Comparison of ENCODE assay signal across 9 mouse cellular contexts in genomic region chr6:85131673-85132072, GRCm38 (mm10). TPM values are rescaled to one million over a fixed set of nuclear protein-coding genes. Genes with fewer than 3 reads are reported as not detected.
DNase-seq lines count a peak whose midpoint lies in the region; ATAC-seq and TF ChIP-seq lines count a peak whose summit lies in the region.
"Had no signal": no experiment of that assay in that cellular context is flagged by ENCODE, and none has a peak within 500 bp of the region (broad histone marks: within the 10 kb centered on the region; RNA-seq: fewer than 3 reads in every experiment).

No protein-coding gene starts in this region.

- peaks cover 24% of the 10 kb centered on the region for H3K36me3 ChIP-seq in heart, embryonic 12.5 days
- 0 out of 2 replicates have a peak, but pooled peaks cover 1% of the 10 kb centered on the region for H3K36me3 ChIP-seq in spleen, adult 2 months (ENCODE audit: control insufficient read depth, insufficient read depth, low read length)

- peaks cover 14% of the 10 kb centered on the region for H3K27me3 ChIP-seq in heart, embryonic 12.5 days (replicated peaks)
- no peaks in the 10 kb centered on the region for H3K27me3 ChIP-seq in spleen, adult 2 months (ENCODE audit: control insufficient read depth, insufficient read depth, low read length)

- no peak overlapping the region for H3K4me3 ChIP-seq in heart, embryonic 12.5 days
- H3K4me3 ChIP-seq in cortical plate, adult 2 months (ENCODE audit: insufficient read depth, low read length) = no peak overlapping the region
- H3K4me3 ChIP-seq in spleen, adult 2 months (ENCODE audit: extremely low read depth, insufficient read depth, insufficient read length) = no peak overlapping the region
- H3K4me3 ChIP-seq: midbrain, embryonic 12.5 days had no signal

- peak; percentile 92 for DNase-seq in heart, adult 11 months
- DNase-seq in adipocyte (ENCODE audit: low spot score) = peak; percentile 83
- peak; percentile 50 for DNase-seq in layer of hippocampus, adult 9-11 months
- DNase-seq in lung, postnatal 36 days = peak; percentile 85
- peak in 1 of 2 experiments; percentile 60 for DNase-seq in spleen, adult 2 months (ENCODE audit: low read depth in 1 of 2, low spot score in 2 of 2)

- H3K4me2 ChIP-seq in heart, embryonic 12.5 days = no peak overlapping the region
- H3K4me2 ChIP-seq: midbrain, embryonic 12.5 days had no signal

- TF ChIP-seq CTCF in cortical plate, adult 2 months (IDR thresholded peaks at IDR 0.05; ENCODE audit: extremely low read depth, insufficient read depth, low read length) = peak; percentile 85
- peak; percentile 65; the same call in 1 of the 2 replicates for TF ChIP-seq CTCF in spleen, adult 2 months (IDR thresholded peaks at IDR 0.05; ENCODE audit: extremely low read depth, insufficient read depth, insufficient read length, insufficient replicate concordance)

- no peak for ATAC-seq in heart, embryonic 12.5 days (ENCODE audit: insufficient number of reproducible peaks, low FRiP score)
- peak; percentile 76 for ATAC-seq in granulocyte monocyte progenitor cell, adult 5-6 weeks (replicated peaks; ENCODE audit: poor library complexity, severe bottlenecking)

- H3K4me1 ChIP-seq in heart, embryonic 12.5 days (replicated peaks) = peaks cover 5% of the 10 kb centered on the region
- H3K4me1 ChIP-seq in cortical plate, adult 2 months (ENCODE audit: control insufficient read depth, insufficient read depth, low read length) = no peaks in the 10 kb centered on the region
- H3K4me1 ChIP-seq in spleen, adult 2 months (ENCODE audit: control insufficient read depth, insufficient read depth, insufficient read length) = no peaks in the 10 kb centered on the region

- no peak overlapping the region for H3K27ac ChIP-seq in heart, embryonic 12.5 days (ENCODE audit: poor library complexity, severe bottlenecking)
- no peak overlapping the region for H3K27ac ChIP-seq in cortical plate, adult 2 months (ENCODE audit: insufficient read depth, low read length)
- H3K27ac ChIP-seq in spleen, adult 2 months (ENCODE audit: insufficient read depth, low read length) = no peak overlapping the region
- H3K27ac ChIP-seq: midbrain, embryonic 12.5 days had no signal

- 2% methylated on average over 4 of the region's 4 CpGs for WGBS in heart, embryonic 12.5 days
- WGBS in spleen, adult 2 months = 0% methylated on average over 4 of the region's 4 CpGs

- no peak for TF ChIP-seq POLR2A in cortical plate, adult 2 months (IDR thresholded peaks at IDR 0.05; ENCODE audit: extremely low read depth, insufficient read depth, low read length)
- no peak for TF ChIP-seq POLR2A in spleen, adult 2 months (IDR thresholded peaks at IDR 0.05; ENCODE audit: low read depth, low read length)

- H3K9ac ChIP-seq in heart, embryonic 12.5 days = no peak overlapping the region
- H3K9ac ChIP-seq: midbrain, embryonic 12.5 days had no signal

- no peaks in the 10 kb centered on the region for H3K9me3 ChIP-seq in heart, embryonic 12.5 days (replicated peaks)
- H3K9me3 ChIP-seq: midbrain, embryonic 12.5 days had no signal

RNA-seq across cellular contexts. Expression of gene Spr, which starts 5.9 kb away (rescaled TPM):
- polyA plus RNA-seq in heart, embryonic 12.5 days (2016; fragmentation: Nextera tagmentation; extraction: Ambion mirVana) = 51.2 and 53.7 TPM in 2 replicates
- polyA plus RNA-seq in cortical plate, adult 2 months (2012; rRNA removed) = 15.3 and 18.5 TPM in 2 replicates
- 23.9 and 29.4 TPM in 2 replicates for total RNA-seq in granulocyte monocyte progenitor cell, adult 5-6 weeks (2014; fragmentation: Nextera tagmentation)
- 17.5 and 17.7 TPM in 2 replicates for total RNA-seq in granulocyte monocyte progenitor cell, adult 5-6 weeks (2017)
- polyA plus RNA-seq in spleen, adult 2 months (2012; rRNA removed) = 10.2 and 10.3 TPM in 2 replicates

RNA-seq across cellular contexts. Expression of gene Emx1, which starts 55.6 kb away (rescaled TPM):
- not detected in 2 replicates for polyA plus RNA-seq in heart, embryonic 12.5 days (2016; fragmentation: Nextera tagmentation; extraction: Ambion mirVana)
- 46.4 and 51.2 TPM in 2 replicates for polyA plus RNA-seq in cortical plate, adult 2 months (2012; rRNA removed)
- total RNA-seq in granulocyte monocyte progenitor cell, adult 5-6 weeks (2014; fragmentation: Nextera tagmentation) = not detected in 2 replicates
- not detected in 2 replicates for total RNA-seq in granulocyte monocyte progenitor cell, adult 5-6 weeks (2017)
- not detected in 2 replicates for polyA plus RNA-seq in spleen, adult 2 months (2012; rRNA removed)

Comparison
In these comparisons a context has a peak if more than half of its experiments do, and no peak if none do; other contexts are left out.
1. RNA of gene Emx1, which starts 55.6 kb away (polyA plus RNA-seq): 46.4 to 51.2 TPM in cortical plate, adult 2 months; not detected in heart, embryonic 12.5 days and not detected in spleen, adult 2 months; every median in the first group is over 10 times any median in the second.